Mouse (Mus musculus): ENCODE data around the gene Pus1.

- no peak for TF ChIP-seq POLR2A (IDR thresholded peaks at IDR 0.05; ENCODE audit: borderline replicate concordance, insufficient read depth, low read length)
- TF ChIP-seq CTCF (IDR thresholded peaks at IDR 0.05; ENCODE audit: borderline replicate concordance, insufficient read depth, low read depth, low read length): no peak
Observed at GRCm38 (mm10) chr5:110794363-110794762, 13.9 kb upstream of the Pus1 start.
